Mouse (Mus musculus) midbrain, embryonic 14.5 days (tissue): ENCODE measurements around the gene Polr3f. TPM values are rescaled to one million over a fixed set of nuclear protein-coding genes. Genes with fewer than 3 reads are reported as not detected.

Source experiments
- ATAC-seq: fragments of 200-750 bp; cut with Nextera tagmentation; 2 replicates; pipeline ENCODE4 v1.8.0; 2017; ENCODE audit warnings: moderate number of reproducible peaks, moderate library complexity; ENCODE audit not compliant: low FRiP score, low TSS enrichment
- DNase-seq: peaks from one replicate; pipeline ENCODE4 v3.0.0-alpha.2; 2015
- H3K27ac ChIP-seq: fragments of 300-500 bp; sonication (generic); replicated peaks from 2 replicates; pipeline ENCODE4 v1.5.1; 2014; ENCODE audit warnings: mild to moderate bottlenecking, low read depth, low read length, moderate library complexity
- H3K27me3 ChIP-seq: fragments of 300-500 bp; sonication (generic); 2 replicates; pipeline ENCODE4 v1.6.1; 2014; ENCODE audit warnings: low read length, control low read depth, mixed read lengths; ENCODE audit not compliant: control insufficient read depth, insufficient read depth
- H3K36me3 ChIP-seq: fragments of 300-500 bp; sonication (generic); 2 replicates; pipeline ENCODE4 v1.6.1; 2014; ENCODE audit warnings: low read length, control low read depth; ENCODE audit not compliant: control insufficient read depth, insufficient read depth
- H3K4me1 ChIP-seq: fragments of 300-500 bp; sonication (generic); 2 replicates; pipeline ENCODE4 v1.6.1; 2014; ENCODE audit warnings: mild to moderate bottlenecking, antibody characterized with exemption, low read length, control low read depth; ENCODE audit not compliant: control insufficient read depth, insufficient read depth
- H3K4me2 ChIP-seq: fragments of 300-500 bp; sonication (generic); 2 replicates; pipeline ENCODE4 v1.6.1; 2014; ENCODE audit warnings: mild to moderate bottlenecking, low read length, moderate library complexity
- H3K4me3 ChIP-seq: fragments of 300-500 bp; sonication (generic); replicated peaks from 2 replicates; pipeline ENCODE4 v1.5.1; 2014; ENCODE audit warnings: low read depth, low read length
- H3K9ac ChIP-seq: fragments of 300-500 bp; sonication (generic); replicated peaks from 2 replicates; pipeline ENCODE4 v1.6.1; 2014; ENCODE audit warnings: mild to moderate bottlenecking, low read length, moderate library complexity
- H3K9me3 ChIP-seq: fragments of 300-500 bp; sonication (generic); 2 replicates; pipeline ENCODE4 v1.6.1; 2016; ENCODE audit warnings: low read length, control low read depth, mixed read lengths; ENCODE audit not compliant: control insufficient read depth
- WGBS: fragments of 180-500 bp; shearing (Covaris S2); extraction: QIAGEN DNeasy Blood & Tissue Kit; methylation state at CpG from one replicate; pipeline ENCODE4 v1.1.7; 2014; 5-methylcytosine and 5-hydroxymethylcytosine counted together
- polyA plus RNA-seq: library from polyadenylated mRNA; unstranded; fragments of >200 nt; fragmentation: Nextera tagmentation; extraction: Ambion mirVana; gene quantifications from 2 replicates; pipeline ENCODE4 v1.2.1, GENCODE M21; 2014

Polr3f gene
- 25.6 and 31.7 TPM in 2 replicates for polyA plus RNA-seq

GRCm38 (mm10) chr2:144526981-144527820 is at the start of gene Polr3f, which contains the start of gene Dzank1:
Gene Polr3f, plus strand, starts transcription at chr2:144527718.
Gene Dzank1, minus strand, starts transcription at chr2:144527414.
- Histone ChIP-seq H3K4me3 (peak within 1 kb of the TSS; percentile 89), H3K9me3 (no peaks in the 10 kb centered on the region), H3K4me2 (peak within 1 kb of the TSS; percentile 91), H3K36me3 (peaks cover 18% of the 10 kb centered on the region), H3K27me3 (no peaks in the 10 kb centered on the region), H3K9ac (peak within 1 kb of the TSS; percentile 81), H3K4me1 (peaks cover 16% of the 10 kb centered on the region), H3K27ac (peak within 1 kb of the TSS; percentile 98)
- WGBS: under 1% methylated on average over 56 of the region's 56 CpGs
- DNase-seq (peak; percentile 98), ATAC-seq (peak; percentile 98)

GRCm38 (mm10) chr2:144479421-144479820 is 48.1 kb upstream of the Polr3f start:
- 90% methylated on average over 2 of the region's 2 CpGs for WGBS
- H3K36me3 ChIP-seq: peaks cover 44% of the 10 kb centered on the region

GRCm38 (mm10) chr2:144484084-144484483 is 43.4 kb upstream of the Polr3f start:
- Histone ChIP-seq H3K9ac (no peak overlapping the region), H3K9me3 (no peaks in the 10 kb centered on the region), H3K27ac (no peak overlapping the region), H3K4me1 (no peaks in the 10 kb centered on the region), H3K27me3 (no peaks in the 10 kb centered on the region), H3K4me3 (no peak overlapping the region), H3K4me2 (no peak overlapping the region), H3K36me3 (peaks cover 45% of the 10 kb centered on the region)
- DNase-seq: no peak
- WGBS: 70% methylated on average over 1 of the region's 1 CpGs
- no peak for ATAC-seq

More at GRCm38 (mm10) chr2:144479421-144479820, 48.1 kb upstream of the Polr3f start:
- ATAC-seq: no peak
- no peak overlapping the region for H3K27ac ChIP-seq
- H3K4me1 ChIP-seq: no peaks in the 10 kb centered on the region
- no peak overlapping the region for H3K4me3 ChIP-seq
- no peak overlapping the region for H3K9ac ChIP-seq
- H3K9me3 ChIP-seq: no peaks in the 10 kb centered on the region
- no peaks in the 10 kb centered on the region for H3K27me3 ChIP-seq
- no peak for DNase-seq
- no peak overlapping the region for H3K4me2 ChIP-seq

GRCm38 (mm10) chr2:144485439-144485838 is 42.1 kb upstream of the Polr3f start:
- Histone ChIP-seq H3K4me2 (no peak overlapping the region), H3K27ac (no peak overlapping the region), H3K9me3 (no peaks in the 10 kb centered on the region), H3K9ac (no peak overlapping the region), H3K4me1 (no peaks in the 10 kb centered on the region), H3K27me3 (no peaks in the 10 kb centered on the region), H3K4me3 (no peak overlapping the region), H3K36me3 (peaks cover 42% of the 10 kb centered on the region)
- no peak for DNase-seq
- no peak for ATAC-seq
- 90% methylated on average over 7 of the region's 7 CpGs for WGBS

- Histone ChIP-seq H3K4me3 (no peak overlapping the region), H3K9ac (no peak overlapping the region), H3K36me3 (peaks cover 34% of the 10 kb centered on the region), H3K4me1 (no peaks in the 10 kb centered on the region), H3K27ac (no peak overlapping the region), H3K9me3 (no peaks in the 10 kb centered on the region), H3K4me2 (no peak overlapping the region), H3K27me3 (no peaks in the 10 kb centered on the region)
- 81% methylated on average over 6 of the region's 6 CpGs for WGBS
- DNase-seq (no peak), ATAC-seq (no peak)
Measured at GRCm38 (mm10) chr2:144487476-144487875, 40.0 kb upstream of the Polr3f start.

- no peak overlapping the region for H3K4me3 ChIP-seq
- no peak overlapping the region for H3K27ac ChIP-seq
- no peak for DNase-seq
- ATAC-seq: no peak
- H3K36me3 ChIP-seq: peaks cover 31% of the 10 kb centered on the region
- WGBS: 92% methylated on average over 5 of the region's 5 CpGs
- no peak overlapping the region for H3K4me2 ChIP-seq
- H3K4me1 ChIP-seq: no peaks in the 10 kb centered on the region
- no peak overlapping the region for H3K9ac ChIP-seq
- H3K27me3 ChIP-seq: no peaks in the 10 kb centered on the region
- H3K9me3 ChIP-seq: no peaks in the 10 kb centered on the region
Measured at GRCm38 (mm10) chr2:144489342-144489741, 38.2 kb upstream of the Polr3f start.

GRCm38 (mm10) chr2:144502134-144502533 is 25.4 kb upstream of the Polr3f start:
- H3K4me3 ChIP-seq: no peak overlapping the region
- 91% methylated on average over 6 of the region's 6 CpGs for WGBS
- no peak overlapping the region for H3K4me2 ChIP-seq
- no peaks in the 10 kb centered on the region for H3K9me3 ChIP-seq
- no peaks in the 10 kb centered on the region for H3K27me3 ChIP-seq
- peak; percentile 11 for DNase-seq
- no peak for ATAC-seq
- H3K36me3 ChIP-seq: peaks cover 18% of the 10 kb centered on the region
- H3K9ac ChIP-seq: no peak overlapping the region
- no peak overlapping the region for H3K27ac ChIP-seq
- H3K4me1 ChIP-seq: no peaks in the 10 kb centered on the region

- DNase-seq: no peak
- WGBS: 86% methylated on average over 3 of the region's 3 CpGs
- H3K9ac ChIP-seq: no peak overlapping the region
- H3K4me1 ChIP-seq: no peaks in the 10 kb centered on the region
- no peak overlapping the region for H3K4me3 ChIP-seq
- no peak for ATAC-seq
- no peak overlapping the region for H3K27ac ChIP-seq
- no peaks in the 10 kb centered on the region for H3K9me3 ChIP-seq
- H3K27me3 ChIP-seq: no peaks in the 10 kb centered on the region
- peaks cover 17% of the 10 kb centered on the region for H3K36me3 ChIP-seq
- H3K4me2 ChIP-seq: no peak overlapping the region
Measured at GRCm38 (mm10) chr2:144514619-144515018, 12.9 kb upstream of the Polr3f start.

- Histone ChIP-seq H3K36me3 (peaks cover 26% of the 10 kb centered on the region), H3K9me3 (no peaks in the 10 kb centered on the region), H3K4me1 (no peaks in the 10 kb centered on the region), H3K4me2 (no peak overlapping the region), H3K9ac (no peak overlapping the region), H3K27ac (no peak overlapping the region), H3K27me3 (no peaks in the 10 kb centered on the region), H3K4me3 (no peak overlapping the region)
- peak; percentile 4 for DNase-seq
- no peak for ATAC-seq
- WGBS: 44% methylated on average over 3 of the region's 3 CpGs
Measured at GRCm38 (mm10) chr2:144519772-144520171, 7.7 kb upstream of the Polr3f start.
